Mouse (Mus musculus) heart, embryonic 14.5 days (tissue): Measurements from ENCODE around the gene Capn5. TPM values are rescaled to one million over a fixed set of nuclear protein-coding genes. Genes with fewer than 3 reads are reported as not detected.

ENCODE experiments used
- ATAC-seq: fragments of 200-750 bp; cut with Nextera tagmentation; 2 replicates; pipeline ENCODE4 v1.8.0; 2017; ENCODE audit warnings: low read depth, moderate TSS enrichment; ENCODE audit not compliant: insufficient number of reproducible peaks, insufficient read depth, low FRiP score
- H3K27ac ChIP-seq, 2 experiments: fragments of 200-500 bp in 1 of 2; fragments of 300-500 bp in 1 of 2; sonication (generic) in 1 of 2; replicated peaks in 1 of 2; 2 replicates each; pipeline ENCODE4 v1.5.1; 2012 to 2014; ENCODE audit warnings: low read depth in 2 of 2, low read length in 2 of 2, control low read depth in 1 of 2, mild to moderate bottlenecking in 1 of 2, mixed read lengths in 1 of 2; ENCODE audit not compliant: control insufficient read depth in 1 of 2, insufficient read depth in 1 of 2
- H3K27me3 ChIP-seq: fragments of 300-500 bp; sonication (generic); 2 replicates; pipeline ENCODE4 v1.6.1; 2014; ENCODE audit warnings: mild to moderate bottlenecking, low read length, control low read depth; ENCODE audit not compliant: control insufficient read depth, insufficient read depth
- H3K36me3 ChIP-seq: fragments of 300-500 bp; sonication (generic); 2 replicates; pipeline ENCODE4 v1.6.1; 2014; ENCODE audit warnings: mild to moderate bottlenecking, control low read depth, low read length, mixed read lengths; ENCODE audit not compliant: control insufficient read depth, insufficient read depth
- H3K4me1 ChIP-seq, 2 experiments: fragments of 200-500 bp in 1 of 2; fragments of 300-500 bp in 1 of 2; sonication (generic) in 1 of 2; 2 replicates each; pipeline ENCODE4 v1.6.1; 2012 to 2014; ENCODE audit warnings: low read length in 2 of 2, control low read depth in 1 of 2, mixed read lengths in 1 of 2; ENCODE audit not compliant: control insufficient read depth in 2 of 2, insufficient read depth in 2 of 2
- H3K4me2 ChIP-seq: fragments of 300-500 bp; sonication (generic); 2 replicates; pipeline ENCODE4 v1.6.1; 2014; ENCODE audit warnings: mild to moderate bottlenecking, low read length
- H3K4me3 ChIP-seq, 2 experiments: fragments of 200-500 bp in 1 of 2; fragments of 300-500 bp in 1 of 2; sonication (generic) in 1 of 2; 2 replicates each; pipeline ENCODE4 v1.5.1; 2012 to 2014; ENCODE audit warnings: low read length in 2 of 2, mild to moderate bottlenecking in 2 of 2, control low read depth in 1 of 2, low read depth in 1 of 2, moderate library complexity in 1 of 2; ENCODE audit not compliant: control insufficient read depth in 1 of 2, insufficient read depth in 1 of 2
- H3K9ac ChIP-seq: fragments of 300-500 bp; sonication (generic); 2 replicates; pipeline ENCODE4 v1.6.1; 2014; ENCODE audit warnings: mild to moderate bottlenecking, low read length
- H3K9me3 ChIP-seq: fragments of 300-500 bp; sonication (generic); 2 replicates; pipeline ENCODE4 v1.6.1; 2016; ENCODE audit warnings: low read length, control low read depth; ENCODE audit not compliant: control insufficient read depth
- WGBS: fragments of 180-500 bp; shearing (Covaris S2); extraction: QIAGEN DNeasy Blood & Tissue Kit; methylation state at CpG from one replicate; pipeline ENCODE4 v1.1.7; 2014; 5-methylcytosine and 5-hydroxymethylcytosine counted together
- polyA plus RNA-seq: library from polyadenylated mRNA; unstranded; fragments of >200 nt; fragmentation: Nextera tagmentation; extraction: Ambion mirVana; gene quantifications from 2 replicates; pipeline ENCODE4 v1.2.1, GENCODE M21; 2014

Gene Capn5
- 1.8 and 2.5 TPM in 2 replicates for polyA plus RNA-seq

DNA sequence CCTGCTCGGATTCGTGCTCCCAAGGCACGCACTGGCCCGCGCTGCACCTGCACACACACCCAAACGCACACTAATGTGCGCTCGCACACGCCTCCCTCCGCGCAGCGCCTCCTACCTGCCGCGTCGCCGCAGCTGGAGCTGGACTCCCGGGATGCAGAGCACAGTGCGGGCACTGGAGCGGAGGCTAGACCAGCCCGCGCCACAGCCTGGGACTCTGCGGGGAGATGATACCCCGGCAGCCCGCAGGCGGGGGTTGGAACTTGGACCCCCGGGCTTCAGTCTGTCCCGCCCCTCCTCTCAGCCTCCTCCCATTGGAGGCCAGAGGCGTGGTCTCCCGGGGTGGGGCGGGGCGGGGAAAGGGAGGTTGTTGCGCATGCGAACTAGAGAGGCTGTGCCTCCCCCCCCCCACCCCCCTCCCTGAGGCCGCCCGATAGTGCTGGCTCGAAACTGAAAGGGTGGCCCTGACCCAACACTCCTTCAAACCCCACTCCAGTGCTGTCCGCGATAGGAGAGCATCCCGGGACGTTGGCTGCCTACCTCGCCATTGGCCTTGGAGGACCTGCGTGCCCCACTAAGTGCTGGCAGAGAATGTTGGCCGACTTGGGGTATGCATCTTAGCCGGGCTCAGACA, at the start of gene Capn5:
Capn5 (minus strand) TSS at position 346 of the 631 bp plus-strand sequence.
- H3K4me3 ChIP-seq = peak within 1 kb of the TSS; percentile 63 to 76
- peak within 1 kb of the TSS; percentile 90 for H3K4me2 ChIP-seq
- peaks cover 0 to 17% of the 10 kb centered on the region in 2 experiments; a peak in 3 of 4 replicates for H3K4me1 ChIP-seq
- H3K27me3 ChIP-seq = no peaks in the 10 kb centered on the region
- H3K9me3 ChIP-seq = no peaks in the 10 kb centered on the region
- no peaks in the 10 kb centered on the region for H3K36me3 ChIP-seq
- ATAC-seq = peak; percentile 83
- H3K27ac ChIP-seq = 0 out of 4 replicates have a peak within 1 kb of the TSS, but pooled peaks of 1 of the 2 experiments have one; percentile 15
- peak within 1 kb of the TSS; percentile 75 for H3K9ac ChIP-seq
- 1% methylated on average over 40 of the region's 44 CpGs for WGBS

DNA sequence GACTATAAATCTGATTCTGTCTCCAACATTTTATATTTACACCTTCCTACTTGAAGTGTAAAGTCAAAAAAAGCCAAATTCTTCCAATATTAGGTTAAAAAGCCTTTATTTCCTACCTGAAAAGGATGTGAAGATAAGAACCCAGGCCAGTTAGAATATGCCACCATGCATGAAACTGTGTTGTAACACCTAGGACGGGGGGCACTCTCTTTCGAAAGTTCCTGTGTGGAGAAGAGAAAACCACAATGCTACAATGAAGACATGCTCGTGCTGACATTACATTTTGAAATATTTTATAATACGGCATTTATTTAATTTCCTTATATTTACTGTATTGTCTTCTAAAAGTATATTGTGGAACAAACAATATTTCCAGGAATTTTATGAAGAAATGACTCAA, 45.7 kb upstream of the Capn5 start:
- Histone ChIP-seq H3K4me3 (no peak overlapping the region), H3K4me1 (no peaks in the 10 kb centered on the region), H3K27me3 (no peaks in the 10 kb centered on the region), H3K9me3 (no peaks in the 10 kb centered on the region), H3K4me2 (no peak overlapping the region), H3K9ac (no peak overlapping the region), H3K36me3 (no peaks in the 10 kb centered on the region), H3K27ac (no peak overlapping the region)
- no peak for ATAC-seq
- 91% methylated on average over 4 of the region's 4 CpGs for WGBS

GRCm38 (mm10) chr7:98216713-98217112, 38.6 kb upstream of the Capn5 start:
- no peaks in the 10 kb centered on the region for H3K27me3 ChIP-seq
- H3K9ac ChIP-seq = no peak overlapping the region
- H3K36me3 ChIP-seq = 0 out of 2 replicates have a peak, but pooled peaks cover 2% of the 10 kb centered on the region
- no peaks in the 10 kb centered on the region for H3K4me1 ChIP-seq
- H3K4me2 ChIP-seq = no peak overlapping the region
- no peak overlapping the region for H3K4me3 ChIP-seq
- H3K27ac ChIP-seq = no peak overlapping the region
- no peaks in the 10 kb centered on the region for H3K9me3 ChIP-seq
- no peak for ATAC-seq

DNA sequence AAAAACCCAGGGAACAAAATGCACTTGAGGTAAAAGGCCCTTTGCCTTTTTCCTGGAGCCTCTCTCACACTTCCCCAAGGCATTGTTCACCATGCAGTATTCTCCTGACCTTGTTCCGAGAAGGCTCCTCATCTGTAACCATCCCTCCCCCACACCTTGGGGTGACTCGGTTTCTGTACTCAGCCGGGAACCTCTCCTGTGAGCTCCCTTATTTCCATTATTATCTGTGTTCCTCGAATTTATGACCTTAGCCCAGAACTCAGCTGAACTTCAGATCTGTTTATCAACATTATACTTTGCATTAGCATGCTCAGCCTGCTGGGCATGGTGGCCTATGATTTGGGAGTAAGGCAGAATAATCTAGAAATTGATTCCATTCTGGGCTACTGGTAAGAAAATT, 24.9 kb upstream of the Capn5 start:
- no peak overlapping the region for H3K4me2 ChIP-seq
- H3K4me1 ChIP-seq = no peaks in the 10 kb centered on the region
- no peaks in the 10 kb centered on the region for H3K27me3 ChIP-seq
- no peak for ATAC-seq
- H3K4me3 ChIP-seq = no peak overlapping the region
- no peak overlapping the region for H3K27ac ChIP-seq
- H3K9me3 ChIP-seq = no peaks in the 10 kb centered on the region
- no peaks in the 10 kb centered on the region for H3K36me3 ChIP-seq
- H3K9ac ChIP-seq = no peak overlapping the region
- WGBS = 67% methylated on average over 4 of the region's 4 CpGs

DNA sequence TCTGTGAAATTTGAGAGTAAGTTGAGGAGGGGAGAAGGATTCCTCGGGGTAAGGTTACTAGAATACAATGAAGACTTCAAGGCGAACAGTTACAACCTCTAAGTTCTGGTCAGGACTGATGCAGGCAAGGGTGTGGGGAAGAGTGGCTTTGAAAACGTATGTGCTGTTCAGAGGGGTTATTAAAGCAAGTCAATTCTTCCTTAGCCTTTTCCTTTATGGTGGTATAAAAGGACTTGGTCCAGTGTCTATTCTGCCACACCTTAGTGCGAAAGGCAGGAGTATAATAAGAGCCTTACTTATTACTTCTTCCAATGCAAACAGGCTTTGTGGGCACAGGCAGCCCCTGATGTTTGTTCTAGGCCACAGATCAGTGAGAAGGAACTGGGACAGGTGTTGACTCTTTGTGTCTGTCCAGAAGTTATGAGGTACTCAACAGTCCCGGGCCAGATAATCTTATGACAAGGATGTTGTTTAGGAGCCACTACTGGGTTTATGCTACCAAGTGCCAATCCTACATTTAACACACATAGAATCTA, 23.5 kb upstream of the Capn5 start:
- ATAC-seq = no peak
- H3K9me3 ChIP-seq = no peaks in the 10 kb centered on the region
- no peaks in the 10 kb centered on the region for H3K36me3 ChIP-seq
- no peak overlapping the region for H3K4me3 ChIP-seq
- no peak overlapping the region for H3K9ac ChIP-seq
- no peaks in the 10 kb centered on the region for H3K27me3 ChIP-seq
- 71% methylated on average over 5 of the region's 5 CpGs for WGBS
- no peak overlapping the region for H3K4me2 ChIP-seq
- H3K4me1 ChIP-seq = no peaks in the 10 kb centered on the region
- H3K27ac ChIP-seq = no peak overlapping the region

- WGBS = 82% methylated on average over 3 of the region's 3 CpGs
Observed at GRCm38 (mm10) chr7:98200396-98200795, 22.3 kb upstream of the Capn5 start.

GRCm38 (mm10) chr7:98199381-98199780, 21.3 kb upstream of the Capn5 start, which contains the start of gene B3gnt6:
Gene B3gnt6 (minus strand): TSS chr7:98199481.
- no peak within 1 kb of the TSS for H3K9ac ChIP-seq
- peaks cover 14% of the 10 kb centered on the region for H3K27me3 ChIP-seq
- no peak within 1 kb of the TSS for H3K4me2 ChIP-seq
- no peaks in the 10 kb centered on the region for H3K9me3 ChIP-seq
- no peak within 1 kb of the TSS for H3K4me3 ChIP-seq
- peaks cover 0 to 2% of the 10 kb centered on the region in 2 experiments; a peak in 3 of 4 replicates for H3K4me1 ChIP-seq
- H3K27ac ChIP-seq = no peak within 1 kb of the TSS
- WGBS = 80% methylated on average over 4 of the region's 4 CpGs
- ATAC-seq = no peak
- no peaks in the 10 kb centered on the region for H3K36me3 ChIP-seq

More at GRCm38 (mm10) chr7:98200396-98200795, 22.3 kb upstream of the Capn5 start:
- Histone ChIP-seq H3K4me3 (no peak overlapping the region), H3K4me2 (no peak overlapping the region), H3K27me3 (peaks cover 4% of the 10 kb centered on the region), H3K4me1 (no peaks in the 10 kb centered on the region), H3K9me3 (no peaks in the 10 kb centered on the region), H3K36me3 (no peaks in the 10 kb centered on the region), H3K27ac (no peak overlapping the region), H3K9ac (no peak overlapping the region)
- no peak for ATAC-seq
